Mouse (Mus musculus) stomach, embryonic 15.5 days (tissue): ENCODE measurements around the gene Krtap12-1. TPM values are rescaled to one million over a fixed set of nuclear protein-coding genes. Genes with fewer than 3 reads are reported as not detected.
"Not testable (repeated sequence)": the region's sequence is repeated elsewhere in the genome, so short reads cannot be mapped to it uniquely, and the experiment has no call there.

Source experiments
- ATAC-seq: fragments of 200-750 bp; cut with Nextera tagmentation; 2 replicates; pipeline ENCODE4 v1.8.0; 2017; ENCODE audit warnings: low read depth, moderate number of reproducible peaks, moderate TSS enrichment; ENCODE audit not compliant: insufficient read depth, low FRiP score
- H3K27ac ChIP-seq: fragments of 300-500 bp; sonication (generic); 2 replicates; pipeline ENCODE4 v1.5.1; 2015; ENCODE audit warnings: mild to moderate bottlenecking, inconsistent platforms
- H3K27me3 ChIP-seq: fragments of 300-500 bp; sonication (generic); replicated peaks from 2 replicates; pipeline ENCODE4 v1.6.1; 2015; ENCODE audit warnings: inconsistent platforms
- H3K36me3 ChIP-seq: fragments of 300-500 bp; sonication (generic); 2 replicates; pipeline ENCODE4 v1.6.1; 2015; ENCODE audit warnings: inconsistent platforms
- H3K4me1 ChIP-seq: fragments of 300-500 bp; sonication (generic); 2 replicates; pipeline ENCODE4 v1.6.1; 2015; ENCODE audit warnings: inconsistent platforms
- H3K4me2 ChIP-seq: fragments of 300-500 bp; sonication (generic); 2 replicates; pipeline ENCODE4 v1.6.1; 2015; ENCODE audit warnings: mild to moderate bottlenecking, inconsistent platforms
- H3K4me3 ChIP-seq: fragments of 300-500 bp; sonication (generic); replicated peaks from 2 replicates; pipeline ENCODE4 v1.5.1; 2015; ENCODE audit warnings: inconsistent platforms
- H3K9ac ChIP-seq: fragments of 300-500 bp; sonication (generic); 2 replicates; pipeline ENCODE4 v1.6.1; 2015; ENCODE audit warnings: inconsistent platforms
- H3K9me3 ChIP-seq: fragments of 300-500 bp; sonication (generic); 2 replicates; pipeline ENCODE4 v1.6.1; 2016; ENCODE audit warnings: inconsistent platforms
- WGBS: fragments of 180-500 bp; shearing (Covaris S2); methylation state at CpG from one replicate; pipeline ENCODE4 v1.1.7; 2015; 5-methylcytosine and 5-hydroxymethylcytosine counted together
- polyA plus RNA-seq: library from polyadenylated mRNA; unstranded; fragments of >200 nt; fragmentation: Nextera tagmentation; extraction: Ambion mirVana; gene quantifications from 2 replicates; pipeline ENCODE4 v1.2.1, GENCODE M21; 2015

The Krtap12-1 gene
- polyA plus RNA-seq, result not detected in 2 replicates

GRCm38 (mm10) chr10:77720299-77720698 lies at the start of gene Krtap12-1:
Krtap12-1 (plus strand) TSS chr10:77720599.
- H3K4me3 ChIP-seq, H3K27ac ChIP-seq, H3K9ac ChIP-seq, H3K4me1 ChIP-seq, H3K4me2 ChIP-seq, H3K27me3 ChIP-seq, ATAC-seq, H3K36me3 ChIP-seq, H3K9me3 ChIP-seq: not testable (repeated sequence)
- WGBS, result 72% methylated on average over 1 of the region's 1 CpGs

GRCm38 (mm10) chr10:77670710-77671109 lies 49.7 kb upstream of the Krtap12-1 start:
- no peak for ATAC-seq
- WGBS, result 79% methylated on average over 4 of the region's 4 CpGs

GRCm38 (mm10) chr10:77671519-77671918 lies 48.9 kb upstream of the Krtap12-1 start:
- no peak overlapping the region for H3K4me3 ChIP-seq
- 33% methylated on average over 4 of the region's 4 CpGs for WGBS
- no peak overlapping the region for H3K27ac ChIP-seq
- no peak for ATAC-seq
- no peaks in the 10 kb centered on the region for H3K9me3 ChIP-seq
- peaks cover 2% of the 10 kb centered on the region; the same call in 1 of the 2 replicates for H3K27me3 ChIP-seq
- no peak overlapping the region for H3K4me2 ChIP-seq
- H3K4me1 ChIP-seq, result no peaks in the 10 kb centered on the region
- H3K36me3 ChIP-seq, result no peaks in the 10 kb centered on the region
- no peak overlapping the region for H3K9ac ChIP-seq

More at GRCm38 (mm10) chr10:77670710-77671109, 49.7 kb upstream of the Krtap12-1 start:
- Histone ChIP-seq H3K27me3 (no peaks in the 10 kb centered on the region), H3K36me3 (no peaks in the 10 kb centered on the region), H3K9ac (no peak overlapping the region), H3K4me1 (no peaks in the 10 kb centered on the region), H3K9me3 (no peaks in the 10 kb centered on the region), H3K27ac (no peak overlapping the region), H3K4me2 (no peak overlapping the region), H3K4me3 (no peak overlapping the region)

DNA sequence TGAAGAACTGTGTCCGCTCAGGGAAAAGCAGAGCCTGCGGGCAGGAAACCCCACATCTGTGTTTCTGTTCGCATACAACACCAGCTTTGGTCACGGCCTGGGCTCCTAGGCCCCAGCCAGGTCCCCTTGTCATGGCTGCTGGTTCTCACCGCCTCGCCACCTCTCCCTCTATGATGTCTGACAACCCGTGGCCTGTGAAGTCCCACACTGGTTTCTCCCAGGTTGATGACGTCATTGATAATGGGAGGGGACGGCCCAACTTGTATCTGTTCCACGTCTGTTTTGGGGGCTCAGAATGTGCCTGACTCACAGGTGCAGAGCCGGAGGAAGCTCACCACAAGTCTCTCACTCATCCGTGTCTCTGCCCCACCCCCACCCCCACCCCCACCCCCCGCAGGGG lies 46.6 kb upstream of the Krtap12-1 start:
- Histone ChIP-seq H3K4me2 (no peak overlapping the region), H3K27ac (no peak overlapping the region), H3K4me1 (peaks cover 10% of the 10 kb centered on the region), H3K36me3 (no peaks in the 10 kb centered on the region), H3K27me3 (peaks cover 22% of the 10 kb centered on the region), H3K4me3 (no peak overlapping the region), H3K9ac (no peak overlapping the region), H3K9me3 (no peaks in the 10 kb centered on the region)
- WGBS, result 56% methylated on average over 13 of the region's 13 CpGs
- no peak for ATAC-seq

DNA sequence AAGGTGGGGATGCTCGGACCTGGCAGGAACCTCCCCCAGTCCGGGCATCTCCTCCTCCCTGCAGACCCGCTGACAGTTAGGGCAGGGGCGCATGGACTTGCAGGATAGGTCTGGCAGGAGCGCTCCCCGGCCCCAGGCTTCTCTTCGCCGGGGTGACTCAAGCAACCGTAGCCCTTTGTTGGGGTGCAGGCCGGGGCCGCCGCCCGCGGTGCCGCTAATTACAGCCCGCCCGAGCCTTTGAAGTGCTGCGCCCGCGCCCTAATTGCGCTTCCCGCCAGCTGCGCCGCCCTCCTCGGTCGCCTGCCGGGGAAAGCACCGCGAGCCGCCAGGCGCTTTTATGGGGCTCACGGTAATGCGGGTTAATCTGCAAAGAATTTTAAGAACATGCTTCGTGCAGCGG lies 42.8 kb upstream of the Krtap12-1 start:
- Histone ChIP-seq H3K9ac (no peak overlapping the region), H3K4me3 (peak overlapping the region; percentile 32)

GRCm38 (mm10) chr10:77682994-77683393 lies 37.4 kb upstream of the Krtap12-1 start:
- Histone ChIP-seq H3K36me3 (no peaks in the 10 kb centered on the region), H3K27ac (no peak overlapping the region), H3K9me3 (no peaks in the 10 kb centered on the region), H3K4me3 (no peak overlapping the region), H3K4me2 (no peak overlapping the region), H3K4me1 (peaks cover 6% of the 10 kb centered on the region), H3K9ac (no peak overlapping the region), H3K27me3 (peaks cover 22% of the 10 kb centered on the region)
- WGBS, result 77% methylated on average over 7 of the region's 7 CpGs
- no peak for ATAC-seq

More for the DNA sequence above, 42.8 kb upstream of the Krtap12-1 start:
- H3K36me3 ChIP-seq, result no peaks in the 10 kb centered on the region
- no peaks in the 10 kb centered on the region for H3K9me3 ChIP-seq
- peak overlapping the region; percentile 58 for H3K4me2 ChIP-seq
- H3K4me1 ChIP-seq, result peaks cover 10% of the 10 kb centered on the region
- H3K27me3 ChIP-seq, result peaks cover 26% of the 10 kb centered on the region
- under 1% methylated on average over 35 of the region's 35 CpGs for WGBS
- no peak for ATAC-seq
- no peak overlapping the region for H3K27ac ChIP-seq

GRCm38 (mm10) chr10:77684181-77684580 lies 36.2 kb upstream of the Krtap12-1 start:
- no peak for ATAC-seq
- Histone ChIP-seq H3K36me3 (no peaks in the 10 kb centered on the region), H3K9ac (no peak overlapping the region), H3K4me1 (0 out of 2 replicates have a peak, but pooled peaks cover 3% of the 10 kb centered on the region), H3K9me3 (no peaks in the 10 kb centered on the region), H3K27me3 (peaks cover 13% of the 10 kb centered on the region), H3K4me3 (no peak overlapping the region), H3K27ac (no peak overlapping the region), H3K4me2 (no peak overlapping the region)
- 35% methylated on average over 8 of the region's 8 CpGs for WGBS

DNA sequence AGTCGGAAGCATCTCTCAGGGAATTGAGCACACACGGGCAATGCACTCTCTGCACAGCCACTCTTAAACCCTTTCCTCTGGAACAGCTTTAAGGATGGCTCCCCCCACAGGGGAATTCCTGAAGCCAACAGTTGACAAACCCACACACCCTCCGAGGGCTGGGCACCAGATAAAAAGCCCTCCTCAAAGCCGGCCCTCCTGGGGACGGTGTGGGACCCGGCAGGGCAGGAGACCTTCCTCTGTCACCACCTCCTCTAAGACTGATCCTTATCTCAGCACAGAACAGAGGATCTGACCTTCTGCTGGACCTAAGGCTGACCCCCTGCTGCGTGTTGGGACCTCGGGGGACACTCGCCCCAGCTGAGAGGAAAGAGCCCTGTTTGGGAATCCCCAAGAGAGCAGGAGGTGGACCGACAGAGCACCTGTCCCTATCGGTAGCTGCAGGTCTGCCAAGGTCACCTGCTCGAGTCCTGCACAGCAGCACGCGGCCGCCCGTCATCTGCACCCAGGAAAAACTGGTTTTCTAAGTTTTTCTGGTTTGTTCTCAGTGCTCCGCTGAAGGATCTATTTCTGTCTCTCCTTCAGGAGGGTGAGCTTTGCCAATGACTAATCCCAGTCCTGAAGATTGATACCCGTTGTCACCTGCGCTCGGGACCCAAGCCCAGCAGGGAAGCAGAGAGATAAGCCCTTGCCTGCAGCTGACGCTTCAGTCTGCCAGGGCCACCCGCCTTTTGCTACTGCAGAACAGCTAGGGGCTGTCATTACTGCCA lies 34.3 kb upstream of the Krtap12-1 start, which contains the start of gene Tspear:
Gene Tspear, plus strand, starts transcription at position 675 of the 770 bp plus-strand sequence.
- peak within 1 kb of the TSS; percentile 64 for H3K27ac ChIP-seq
- H3K4me2 ChIP-seq, result peak within 1 kb of the TSS; percentile 33
- no peaks in the 10 kb centered on the region for H3K9me3 ChIP-seq
- no peak within 1 kb of the TSS for H3K4me3 ChIP-seq
- H3K4me1 ChIP-seq, result 0 out of 2 replicates have a peak, but pooled peaks cover 3% of the 10 kb centered on the region
- 7% methylated on average over 22 of the region's 22 CpGs for whole genome bisulfite sequencing
- H3K27me3 ChIP-seq, result peaks cover 13% of the 10 kb centered on the region
- peak; percentile 69 for ATAC-seq
- H3K9ac ChIP-seq, result no peak within 1 kb of the TSS
- no peaks in the 10 kb centered on the region for H3K36me3 ChIP-seq

DNA sequence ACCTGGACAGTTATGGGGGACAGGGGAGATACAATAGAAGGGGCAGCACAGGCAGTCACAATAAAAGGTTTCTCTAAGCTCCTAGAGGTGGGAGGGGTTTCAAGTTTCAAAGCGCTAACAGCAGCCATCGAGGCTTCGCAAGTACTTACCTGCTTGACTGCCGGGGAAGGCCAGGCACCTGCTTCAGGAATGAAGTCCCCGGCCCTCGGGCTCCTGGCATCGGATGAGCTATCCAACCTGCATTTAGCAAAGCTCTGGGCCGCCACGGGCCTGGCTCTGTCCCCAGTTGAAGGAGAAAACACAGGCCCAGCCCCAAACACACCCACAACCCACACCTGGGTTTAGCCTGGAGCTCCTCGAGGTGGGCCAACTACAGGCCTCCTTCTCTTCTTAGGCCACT lies 33.4 kb upstream of the Krtap12-1 start:
- H3K9ac ChIP-seq, result no peak overlapping the region

DNA sequence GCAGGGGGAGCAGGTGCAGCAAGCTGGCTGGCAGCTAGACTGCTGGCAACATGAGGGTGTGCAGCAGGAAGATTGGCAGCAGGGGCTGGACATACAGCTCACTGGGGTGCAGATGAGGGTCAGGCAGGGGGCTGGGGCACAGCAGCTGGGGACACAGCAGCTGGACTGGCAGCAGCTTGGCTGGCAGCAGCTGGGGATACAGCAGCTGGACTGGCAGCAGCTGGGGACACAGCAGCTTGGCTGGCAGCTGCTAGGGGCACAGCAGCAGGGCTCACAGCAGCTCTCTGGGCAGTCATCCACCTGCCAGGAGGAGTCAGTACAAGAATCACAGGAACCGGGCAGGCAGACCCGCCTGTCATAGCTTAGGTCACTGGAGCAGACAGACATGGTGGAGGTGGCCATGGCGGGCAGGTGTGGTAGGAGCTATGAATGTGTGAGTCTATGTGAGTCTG lies 30.0 kb upstream of the Krtap12-1 start, which contains the start of gene Gm19402:
Gene Gm19402, minus strand, starts transcription at position 402 of the 452 bp plus-strand sequence.
- WGBS, result 74% methylated on average over 3 of the region's 3 CpGs
- H3K27me3 ChIP-seq, result peaks cover 13% of the 10 kb centered on the region
- H3K9me3 ChIP-seq, H3K4me2 ChIP-seq, H3K4me1 ChIP-seq, H3K9ac ChIP-seq, H3K4me3 ChIP-seq, H3K27ac ChIP-seq, ATAC-seq, H3K36me3 ChIP-seq: not testable (repeated sequence)

More for the DNA sequence above, 33.4 kb upstream of the Krtap12-1 start:
- Histone ChIP-seq H3K4me1 (0 out of 2 replicates have a peak, but pooled peaks cover 3% of the 10 kb centered on the region), H3K4me3 (no peak overlapping the region), H3K4me2 (peak overlapping the region; percentile 33; the same call in 1 of the 2 replicates), H3K9me3 (no peaks in the 10 kb centered on the region), H3K27me3 (peaks cover 13% of the 10 kb centered on the region), H3K36me3 (no peaks in the 10 kb centered on the region), H3K27ac (peak overlapping the region; percentile 64; the same call in 1 of the 2 replicates)
- WGBS, result 15% methylated on average over 10 of the region's 10 CpGs
- no peak for ATAC-seq

DNA sequence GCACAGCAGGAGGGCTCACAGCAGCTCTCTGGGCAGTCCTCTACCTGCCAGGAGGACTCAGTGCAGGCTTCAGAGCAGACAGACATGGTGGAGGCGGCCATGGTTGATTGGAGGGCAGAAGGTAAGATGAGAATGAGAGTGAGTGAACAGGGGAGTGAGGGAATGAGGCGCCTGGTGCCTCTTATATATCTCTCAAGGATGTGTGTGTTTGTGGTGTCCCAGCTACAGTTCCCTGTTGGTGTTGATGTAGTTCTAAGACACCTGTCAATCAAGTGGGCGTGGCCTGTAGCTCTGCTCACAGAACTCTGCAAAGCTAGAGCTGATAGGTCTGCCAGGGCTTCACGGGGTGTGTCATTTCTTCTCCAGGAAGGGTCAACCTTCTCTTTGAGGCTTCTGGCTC lies 23.3 kb upstream of the Krtap12-1 start, which contains the start of gene Gm9508:
Gene Gm9508, minus strand, starts transcription at position 101 of the 400 bp plus-strand sequence.
- Histone ChIP-seq H3K27ac (no peak within 1 kb of the TSS), H3K36me3 (no peaks in the 10 kb centered on the region), H3K4me1 (no peaks in the 10 kb centered on the region), H3K9me3 (no peaks in the 10 kb centered on the region), H3K4me2 (no peak within 1 kb of the TSS), H3K27me3 (no peaks in the 10 kb centered on the region), H3K9ac (no peak within 1 kb of the TSS), H3K4me3 (no peak within 1 kb of the TSS)
- ATAC-seq, result no peak
- 39% methylated on average over 4 of the region's 4 CpGs for WGBS

GRCm38 (mm10) chr10:77706326-77706725 lies 14.1 kb upstream of the Krtap12-1 start, which contains the start of gene Gm10272:
Gm10272 (plus strand) TSS chr10:77706626.
- 96% methylated on average over 1 of the region's 1 CpGs for WGBS
- Histone ChIP-seq H3K27me3 (no peaks in the 10 kb centered on the region), H3K4me3 (no peak within 1 kb of the TSS), H3K9ac (no peak within 1 kb of the TSS), H3K4me2 (no peak within 1 kb of the TSS), H3K36me3 (no peaks in the 10 kb centered on the region), H3K9me3 (no peaks in the 10 kb centered on the region; the same call in 1 of the 2 replicates), H3K4me1 (no peaks in the 10 kb centered on the region), H3K27ac (no peak within 1 kb of the TSS)
- ATAC-seq, result no peak
